Mouse (Mus musculus): Measurements from ENCODE around the gene H2-T23.
A peak's percentile ranks its signal among the peaks of the same experiment; 100 is the strongest.

Gene H2-T23

GRCm38 (mm10) chr17:35994175-35994878 is 38.3 kb downstream of the H2-T23 start:
- DNase-seq (ENCODE audit: extremely low read depth, low read depth) = peak; percentile 92

- DNase-seq (ENCODE audit: extremely low read depth, low read depth) = no peak
These were observed 39.0 kb downstream of the H2-T23 start for GRCm38 (mm10) chr17:35993675-35994074.

DNA sequence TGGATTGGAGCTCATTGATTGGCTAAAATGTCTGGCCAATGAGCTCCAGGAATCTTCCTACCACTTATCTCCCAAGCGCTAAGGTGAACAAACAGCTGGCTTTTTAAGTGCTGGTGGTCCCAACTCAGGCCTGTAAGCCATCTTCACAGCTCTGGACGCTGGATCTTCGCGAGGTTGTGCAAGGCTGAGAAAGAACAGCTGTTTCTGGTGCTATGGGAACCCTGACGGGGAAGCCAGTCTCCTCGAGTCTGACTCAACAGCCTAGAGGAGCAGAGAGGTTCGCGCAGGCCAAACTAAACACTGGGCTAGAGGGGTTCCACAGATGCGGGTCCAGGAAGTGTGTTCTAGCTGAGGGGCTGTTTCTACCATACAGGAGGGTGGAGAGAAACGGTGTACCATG is 40.9 kb downstream of the H2-T23 start:
- DNase-seq (ENCODE audit: extremely low read depth, low read depth) = no peak

DNA sequence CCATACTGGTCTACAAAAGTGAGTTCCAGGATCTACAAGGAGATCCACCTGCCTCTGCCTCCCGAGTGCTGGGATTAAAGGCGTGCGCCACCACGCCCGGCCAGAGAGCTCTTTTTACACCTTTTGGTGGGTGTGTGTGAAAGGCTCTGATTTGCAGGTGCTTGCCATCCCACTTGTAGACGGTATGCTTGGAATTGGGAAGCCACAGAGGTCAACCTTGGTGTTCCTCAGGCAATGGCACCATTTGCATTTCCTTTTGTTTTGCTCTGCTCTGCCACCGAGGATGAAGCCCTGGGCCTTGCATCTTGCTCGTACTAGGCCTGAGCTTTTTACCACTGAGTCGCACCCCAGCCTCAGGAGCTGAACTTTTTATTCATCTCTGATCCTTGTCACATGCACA is 50.9 kb downstream of the H2-T23 start:
- no peak for DNase-seq (ENCODE audit: extremely low read depth, low read depth)

GRCm38 (mm10) chr17:35980363-35980754 is 52.3 kb downstream of the H2-T23 start:
- no peak for DNase-seq (ENCODE audit: extremely low read depth, low read depth)

Data from MEL-GATA-1-ER (cell line).